Mouse (Mus musculus) midbrain, embryonic 14.5 days (tissue): ENCODE measurements around the gene Flvcr2. TPM values are rescaled to one million over a fixed set of nuclear protein-coding genes. Genes with fewer than 3 reads are reported as not detected.

Experiments
- ATAC-seq: fragments of 200-750 bp; cut with Nextera tagmentation; 2 replicates; pipeline ENCODE4 v1.8.0; 2017; ENCODE audit warnings: moderate number of reproducible peaks, moderate library complexity; ENCODE audit not compliant: low FRiP score, low TSS enrichment
- DNase-seq: peaks from one replicate; pipeline ENCODE4 v3.0.0-alpha.2; 2015
- H3K27ac ChIP-seq: fragments of 300-500 bp; sonication (generic); replicated peaks from 2 replicates; pipeline ENCODE4 v1.5.1; 2014; ENCODE audit warnings: mild to moderate bottlenecking, low read depth, low read length, moderate library complexity
- H3K27me3 ChIP-seq: fragments of 300-500 bp; sonication (generic); 2 replicates; pipeline ENCODE4 v1.6.1; 2014; ENCODE audit warnings: low read length, control low read depth, mixed read lengths; ENCODE audit not compliant: control insufficient read depth, insufficient read depth
- H3K36me3 ChIP-seq: fragments of 300-500 bp; sonication (generic); 2 replicates; pipeline ENCODE4 v1.6.1; 2014; ENCODE audit warnings: low read length, control low read depth; ENCODE audit not compliant: control insufficient read depth, insufficient read depth
- H3K4me1 ChIP-seq: fragments of 300-500 bp; sonication (generic); 2 replicates; pipeline ENCODE4 v1.6.1; 2014; ENCODE audit warnings: mild to moderate bottlenecking, antibody characterized with exemption, low read length, control low read depth; ENCODE audit not compliant: control insufficient read depth, insufficient read depth
- H3K4me2 ChIP-seq: fragments of 300-500 bp; sonication (generic); 2 replicates; pipeline ENCODE4 v1.6.1; 2014; ENCODE audit warnings: mild to moderate bottlenecking, low read length, moderate library complexity
- H3K4me3 ChIP-seq: fragments of 300-500 bp; sonication (generic); replicated peaks from 2 replicates; pipeline ENCODE4 v1.5.1; 2014; ENCODE audit warnings: low read depth, low read length
- H3K9ac ChIP-seq: fragments of 300-500 bp; sonication (generic); replicated peaks from 2 replicates; pipeline ENCODE4 v1.6.1; 2014; ENCODE audit warnings: mild to moderate bottlenecking, low read length, moderate library complexity
- H3K9me3 ChIP-seq: fragments of 300-500 bp; sonication (generic); 2 replicates; pipeline ENCODE4 v1.6.1; 2016; ENCODE audit warnings: low read length, control low read depth, mixed read lengths; ENCODE audit not compliant: control insufficient read depth
- WGBS: fragments of 180-500 bp; shearing (Covaris S2); extraction: QIAGEN DNeasy Blood & Tissue Kit; methylation state at CpG from one replicate; pipeline ENCODE4 v1.1.7; 2014; 5-methylcytosine and 5-hydroxymethylcytosine counted together
- polyA plus RNA-seq: library from polyadenylated mRNA; unstranded; fragments of >200 nt; fragmentation: Nextera tagmentation; extraction: Ambion mirVana; gene quantifications from 2 replicates; pipeline ENCODE4 v1.2.1, GENCODE M21; 2014

The Flvcr2 gene
- polyA plus RNA-seq, 1 experiment from 2014 or later: 4.5 TPM

GRCm38 (mm10) chr12:85764686-85765085, 18.3 kb downstream of the Flvcr2 start:
- Histone ChIP-seq H3K27me3 (no peaks in the 10 kb centered on the region), H3K36me3 (no peaks in the 10 kb centered on the region), H3K4me3 (no peak overlapping the region), H3K4me2 (no peak overlapping the region), H3K9me3 (no peaks in the 10 kb centered on the region), H3K27ac (no peak overlapping the region), H3K4me1 (no peaks in the 10 kb centered on the region), H3K9ac (no peak overlapping the region)
- DNase-seq (no peak), ATAC-seq (no peak)
- 82% methylated on average over 1 of the region's 1 CpGs for WGBS

GRCm38 (mm10) chr12:85766287-85766686, 19.9 kb downstream of the Flvcr2 start:
- no peaks in the 10 kb centered on the region for H3K4me1 ChIP-seq
- no peak for DNase-seq

GRCm38 (mm10) chr12:85767750-85768149, 21.4 kb downstream of the Flvcr2 start:
- H3K4me2 ChIP-seq: no peak overlapping the region
- H3K9me3 ChIP-seq: no peaks in the 10 kb centered on the region
- H3K27me3 ChIP-seq: no peaks in the 10 kb centered on the region
- ATAC-seq (no peak), DNase-seq (peak; percentile 8)
- H3K27ac ChIP-seq: no peak overlapping the region
- H3K4me3 ChIP-seq: no peak overlapping the region
- no peak overlapping the region for H3K9ac ChIP-seq
- H3K4me1 ChIP-seq: no peaks in the 10 kb centered on the region
- no peaks in the 10 kb centered on the region for H3K36me3 ChIP-seq
- WGBS: 60% methylated on average over 4 of the region's 4 CpGs

More at GRCm38 (mm10) chr12:85766287-85766686, 19.9 kb downstream of the Flvcr2 start:
- no peaks in the 10 kb centered on the region for H3K27me3 ChIP-seq
- 86% methylated on average over 3 of the region's 3 CpGs for WGBS
- no peak for ATAC-seq
- H3K4me2 ChIP-seq: no peak overlapping the region
- H3K9me3 ChIP-seq: no peaks in the 10 kb centered on the region
- H3K9ac ChIP-seq: no peak overlapping the region
- no peak overlapping the region for H3K27ac ChIP-seq
- no peaks in the 10 kb centered on the region for H3K36me3 ChIP-seq
- H3K4me3 ChIP-seq: no peak overlapping the region

- H3K9ac ChIP-seq: no peak overlapping the region
- no peaks in the 10 kb centered on the region for H3K27me3 ChIP-seq
- no peak overlapping the region for H3K4me3 ChIP-seq
- H3K27ac ChIP-seq: no peak overlapping the region
- DNase-seq (no peak), ATAC-seq (no peak)
- H3K36me3 ChIP-seq: no peaks in the 10 kb centered on the region
- H3K9me3 ChIP-seq: 0 out of 2 replicates have a peak, but pooled peaks cover 3% of the 10 kb centered on the region
- no peak overlapping the region for H3K4me2 ChIP-seq
- 73% methylated on average over 3 of the region's 3 CpGs for WGBS
- no peaks in the 10 kb centered on the region for H3K4me1 ChIP-seq
Observed at GRCm38 (mm10) chr12:85771356-85771755, 25.0 kb downstream of the Flvcr2 start.

- no peaks in the 10 kb centered on the region for H3K27me3 ChIP-seq
- H3K9me3 ChIP-seq: no peaks in the 10 kb centered on the region
- no peak for ATAC-seq
- no peaks in the 10 kb centered on the region for H3K4me1 ChIP-seq
- no peak overlapping the region for H3K4me2 ChIP-seq
- no peak overlapping the region for H3K9ac ChIP-seq
- no peak overlapping the region for H3K4me3 ChIP-seq
- H3K36me3 ChIP-seq: no peaks in the 10 kb centered on the region
- DNase-seq: no peak
- 85% methylated on average over 3 of the region's 3 CpGs for WGBS
- H3K27ac ChIP-seq: no peak overlapping the region
Observed at GRCm38 (mm10) chr12:85778962-85779361, 32.6 kb downstream of the Flvcr2 start.

- Histone ChIP-seq H3K36me3 (no peaks in the 10 kb centered on the region), H3K27me3 (no peaks in the 10 kb centered on the region), H3K9ac (no peak overlapping the region), H3K4me1 (no peaks in the 10 kb centered on the region), H3K4me3 (no peak overlapping the region), H3K27ac (no peak overlapping the region), H3K4me2 (no peak overlapping the region), H3K9me3 (no peaks in the 10 kb centered on the region)
- no peak for DNase-seq
- ATAC-seq: no peak
- WGBS: 95% methylated on average over 5 of the region's 5 CpGs
Observed at GRCm38 (mm10) chr12:85779707-85780106, 33.4 kb downstream of the Flvcr2 start.

GRCm38 (mm10) chr12:85781606-85782005, 35.3 kb downstream of the Flvcr2 start:
- no peak for ATAC-seq
- no peak for DNase-seq
- no peaks in the 10 kb centered on the region for H3K4me1 ChIP-seq
- WGBS: 77% methylated on average over 3 of the region's 3 CpGs
- no peak overlapping the region for H3K27ac ChIP-seq
- H3K9me3 ChIP-seq: no peaks in the 10 kb centered on the region
- H3K4me3 ChIP-seq: no peak overlapping the region
- no peaks in the 10 kb centered on the region for H3K36me3 ChIP-seq
- H3K4me2 ChIP-seq: no peak overlapping the region
- no peaks in the 10 kb centered on the region for H3K27me3 ChIP-seq
- H3K9ac ChIP-seq: no peak overlapping the region

- H3K9me3 ChIP-seq: no peaks in the 10 kb centered on the region
- no peak overlapping the region for H3K4me2 ChIP-seq
- H3K4me1 ChIP-seq: no peaks in the 10 kb centered on the region
- no peak overlapping the region for H3K27ac ChIP-seq
- H3K4me3 ChIP-seq: no peak overlapping the region
- no peak overlapping the region for H3K9ac ChIP-seq
- 74% methylated on average over 19 of the region's 19 CpGs for WGBS
- H3K36me3 ChIP-seq: no peaks in the 10 kb centered on the region
- DNase-seq (no peak), ATAC-seq (no peak)
- no peaks in the 10 kb centered on the region for H3K27me3 ChIP-seq
Observed at GRCm38 (mm10) chr12:85784916-85785815, 38.8 kb downstream of the Flvcr2 start.

GRCm38 (mm10) chr12:85792158-85792557, 45.8 kb downstream of the Flvcr2 start:
- no peak for ATAC-seq
- Histone ChIP-seq H3K4me2 (no peak overlapping the region), H3K9me3 (no peaks in the 10 kb centered on the region), H3K9ac (no peak overlapping the region), H3K27me3 (no peaks in the 10 kb centered on the region), H3K36me3 (no peaks in the 10 kb centered on the region), H3K4me1 (no peaks in the 10 kb centered on the region), H3K4me3 (no peak overlapping the region), H3K27ac (no peak overlapping the region)
- no peak for DNase-seq
- WGBS: 60% methylated on average over 4 of the region's 4 CpGs
